Mouse (Mus musculus) embryonic facial prominence, embryonic 11.5 days (tissue): Measurements from ENCODE around the gene Fgfr2. TPM values are rescaled to one million over a fixed set of nuclear protein-coding genes. Genes with fewer than 3 reads are reported as not detected.
A peak's percentile ranks its signal among the peaks of the same experiment; 100 is the strongest.

Experiments
- ATAC-seq: fragments of 200-750 bp; cut with Nextera tagmentation; replicated peaks from 2 replicates; pipeline ENCODE4 v1.8.0; 2017; ENCODE audit warnings: low read depth; ENCODE audit not compliant: insufficient number of reproducible peaks, low FRiP score, low TSS enrichment
- DNase-seq: peaks from one replicate; pipeline ENCODE4 v3.0.0-alpha.2; 2015; ENCODE audit warnings: low spot score
- H3K27ac ChIP-seq: fragments of 300-500 bp; sonication (generic); replicated peaks from 2 replicates; pipeline ENCODE4 v1.5.1; 2014; ENCODE audit warnings: mild to moderate bottlenecking, low read depth, low read length, control low read depth
- H3K27me3 ChIP-seq: fragments of 300-500 bp; sonication (generic); 2 replicates; pipeline ENCODE4 v1.6.1; 2014; ENCODE audit warnings: mild to moderate bottlenecking, low read length, moderate library complexity, mixed read lengths; ENCODE audit not compliant: control insufficient read depth, insufficient read depth
- H3K36me3 ChIP-seq: fragments of 300-500 bp; sonication (generic); replicated peaks from 2 replicates; pipeline ENCODE4 v1.6.1; 2014; ENCODE audit warnings: low read depth, mild to moderate bottlenecking, low read length, moderate library complexity, mixed read lengths; ENCODE audit not compliant: control insufficient read depth, insufficient read depth
- H3K4me1 ChIP-seq: fragments of 300-500 bp; sonication (generic); 2 replicates; pipeline ENCODE4 v1.6.1; 2014; ENCODE audit warnings: low read length, mixed read lengths; ENCODE audit not compliant: control insufficient read depth, insufficient read depth
- H3K4me2 ChIP-seq: fragments of 300-500 bp; sonication (generic); 2 replicates; pipeline ENCODE4 v1.6.1; 2014; ENCODE audit warnings: low read depth, mild to moderate bottlenecking, control low read depth, low read length, moderate library complexity
- H3K4me3 ChIP-seq: fragments of 300-500 bp; sonication (generic); 2 replicates; pipeline ENCODE4 v1.5.1; 2014; ENCODE audit warnings: low read depth, low read length, control low read depth
- H3K9ac ChIP-seq: fragments of 300-500 bp; sonication (generic); replicated peaks from 2 replicates; pipeline ENCODE4 v1.6.1; 2014; ENCODE audit warnings: mild to moderate bottlenecking, control low read depth, low read length
- H3K9me3 ChIP-seq: fragments of 300-500 bp; sonication (generic); replicated peaks from 2 replicates; pipeline ENCODE4 v1.6.1; 2016; ENCODE audit warnings: mild to moderate bottlenecking, low read length, inconsistent platforms, mixed read lengths; ENCODE audit not compliant: control insufficient read depth
- WGBS: fragments of 180-500 bp; shearing (Covaris S2); extraction: QIAGEN DNeasy Blood & Tissue Kit; methylation state at CpG from one replicate; pipeline ENCODE4 v1.1.7; 2014; 5-methylcytosine and 5-hydroxymethylcytosine counted together
- polyA plus RNA-seq: library from polyadenylated mRNA; unstranded; fragments of >200 nt; fragmentation: Nextera tagmentation; extraction: Ambion mirVana; gene quantifications from 2 replicates; pipeline ENCODE4 v1.2.1, GENCODE M21; 2014

The Fgfr2 gene
- polyA plus RNA-seq, 1 experiment from 2014 or later = 75.6 TPM

DNA sequence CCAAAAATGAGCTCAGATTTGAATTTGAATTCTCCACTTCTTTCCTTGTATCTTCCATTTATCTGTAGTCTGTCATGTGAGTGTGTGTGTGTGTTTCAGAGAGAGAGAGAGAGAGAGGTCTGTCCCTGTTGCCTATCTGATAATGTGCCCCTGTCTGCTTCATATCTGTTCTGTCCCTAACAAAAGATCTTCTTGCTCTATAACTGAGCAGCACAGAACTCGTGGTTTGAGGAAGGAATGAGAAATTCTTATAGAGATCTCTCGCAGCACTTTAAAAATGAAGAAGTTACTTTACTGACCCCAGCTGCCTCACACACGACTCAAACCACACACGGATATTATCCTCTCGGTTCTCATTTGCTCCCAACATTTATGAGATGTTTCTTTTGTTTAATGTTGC lies 735.6 kb downstream of the Fgfr2 start:
- no peak overlapping the region for H3K4me3 ChIP-seq
- no peaks in the 10 kb centered on the region for H3K27me3 ChIP-seq
- no peaks in the 10 kb centered on the region; the same call in 1 of the 2 replicates for H3K4me1 ChIP-seq
- no peak for DNase-seq
- no peaks in the 10 kb centered on the region for H3K36me3 ChIP-seq
- no peak overlapping the region for H3K27ac ChIP-seq
- no peak for ATAC-seq
- H3K4me2 ChIP-seq = no peak overlapping the region
- H3K9ac ChIP-seq = no peak overlapping the region
- H3K9me3 ChIP-seq = no peaks in the 10 kb centered on the region
- WGBS = 79% methylated on average over 5 of the region's 5 CpGs

DNA sequence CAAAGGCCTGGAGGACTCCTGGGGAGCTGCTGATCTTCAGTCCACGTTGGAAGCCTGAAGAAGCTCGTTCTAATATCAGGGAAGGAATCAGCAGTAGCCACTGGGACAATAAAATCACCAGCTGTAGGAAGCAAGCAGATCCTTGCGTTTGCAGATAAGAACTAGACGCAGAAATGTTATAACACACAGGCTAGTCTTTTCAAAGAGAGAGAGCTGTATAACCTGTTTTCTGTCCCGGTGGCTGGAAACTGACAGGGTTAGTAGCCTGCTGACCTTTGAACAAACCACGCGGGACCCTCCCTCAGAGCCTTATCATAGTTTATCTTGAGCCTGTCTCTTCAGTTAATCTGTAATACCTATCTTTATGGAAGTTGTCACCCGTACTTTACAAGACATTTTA lies 736.8 kb downstream of the Fgfr2 start:
- H3K36me3 ChIP-seq = no peaks in the 10 kb centered on the region
- DNase-seq (no peak), ATAC-seq (no peak)
- no peaks in the 10 kb centered on the region for H3K27me3 ChIP-seq
- no peaks in the 10 kb centered on the region for H3K9me3 ChIP-seq
- H3K9ac ChIP-seq = no peak overlapping the region
- no peak overlapping the region for H3K27ac ChIP-seq
- no peak overlapping the region for H3K4me3 ChIP-seq
- H3K4me1 ChIP-seq = no peaks in the 10 kb centered on the region; the same call in 1 of the 2 replicates
- no peak overlapping the region for H3K4me2 ChIP-seq
- WGBS = 42% methylated on average over 8 of the region's 8 CpGs

DNA sequence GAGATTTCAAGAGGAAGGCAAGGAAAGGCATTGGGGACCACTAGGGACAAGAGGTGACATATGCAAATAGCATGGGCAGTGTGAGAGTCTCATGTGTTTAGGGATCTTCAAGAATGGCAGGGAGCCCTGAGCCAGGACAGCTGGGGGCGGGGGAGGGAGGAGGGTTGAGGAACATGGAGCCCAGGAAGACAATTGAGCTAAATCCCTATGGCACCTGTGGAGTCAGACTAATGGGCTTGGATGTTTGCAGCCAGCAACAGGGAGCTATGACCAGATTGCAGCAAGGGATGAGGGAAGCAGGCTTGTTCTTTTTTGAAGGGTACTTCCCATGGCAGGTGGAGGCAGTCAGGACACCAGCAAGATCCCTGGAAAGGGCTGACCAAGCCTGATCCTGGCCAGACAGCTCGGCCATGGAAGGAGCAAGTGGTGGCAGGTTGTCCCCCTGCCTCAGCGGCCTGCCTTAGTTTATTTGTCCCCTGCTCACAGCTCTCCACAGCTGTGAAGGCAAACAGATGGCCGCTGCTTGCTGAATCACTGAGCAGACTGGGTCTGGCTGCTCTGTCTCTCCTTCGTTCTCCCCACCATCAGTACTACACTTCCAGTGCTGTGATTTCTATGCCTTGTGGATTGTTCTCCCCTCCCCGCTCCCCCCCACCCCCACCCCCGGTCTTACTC lies 737.6 kb downstream of the Fgfr2 start:
- no peaks in the 10 kb centered on the region; the same call in 1 of the 2 replicates for H3K4me1 ChIP-seq
- ATAC-seq (no peak), DNase-seq (no peak)
- H3K4me3 ChIP-seq = no peak overlapping the region
- H3K27ac ChIP-seq = no peak overlapping the region
- 36% methylated on average over 7 of the region's 7 CpGs for WGBS
- no peaks in the 10 kb centered on the region for H3K36me3 ChIP-seq
- H3K27me3 ChIP-seq = no peaks in the 10 kb centered on the region
- no peak overlapping the region for H3K9ac ChIP-seq
- H3K4me2 ChIP-seq = no peak overlapping the region
- H3K9me3 ChIP-seq = no peaks in the 10 kb centered on the region

DNA sequence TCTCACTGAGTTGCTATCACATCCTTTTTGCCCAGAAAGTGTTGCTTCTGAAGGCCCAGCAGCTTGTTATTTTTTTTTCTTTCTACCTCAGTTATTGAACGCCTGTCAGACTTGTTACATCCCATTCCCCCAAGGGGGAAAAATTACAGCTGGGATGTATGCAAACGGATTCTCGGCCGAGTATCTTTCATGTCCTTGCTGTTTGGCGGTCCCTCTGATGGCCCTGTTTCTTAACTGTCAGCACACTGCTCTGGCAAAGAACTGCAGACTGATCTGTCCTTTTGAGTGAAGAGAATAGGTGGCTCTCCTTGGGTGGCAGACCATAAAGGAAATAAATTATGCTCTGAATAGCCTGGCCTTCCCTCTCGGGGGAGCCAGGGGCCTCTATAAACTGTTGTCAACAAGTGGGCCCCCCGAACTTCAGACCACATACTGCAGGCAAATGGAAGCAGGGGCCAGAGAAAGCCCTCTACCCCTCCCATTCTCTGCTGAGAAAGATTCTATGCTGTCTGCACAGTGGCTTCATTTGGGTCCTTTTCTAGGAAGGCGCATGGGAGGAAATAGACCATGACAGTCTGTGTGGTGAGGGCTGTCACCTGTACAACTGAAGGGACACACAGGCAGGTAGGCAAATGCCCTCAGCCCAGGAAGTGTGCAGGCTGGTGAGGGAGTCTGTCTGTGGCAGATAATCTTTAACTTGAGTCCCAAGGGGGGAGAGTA lies 738.3 kb downstream of the Fgfr2 start:
- H3K9ac ChIP-seq = no peak overlapping the region
- no peaks in the 10 kb centered on the region for H3K36me3 ChIP-seq
- no peak for DNase-seq
- no peak overlapping the region for H3K4me3 ChIP-seq
- no peaks in the 10 kb centered on the region; the same call in 1 of the 2 replicates for H3K4me1 ChIP-seq
- ATAC-seq = no peak
- no peaks in the 10 kb centered on the region for H3K27me3 ChIP-seq
- WGBS = 34% methylated on average over 8 of the region's 8 CpGs
- no peak overlapping the region for H3K27ac ChIP-seq
- no peak overlapping the region for H3K4me2 ChIP-seq
- no peaks in the 10 kb centered on the region for H3K9me3 ChIP-seq

DNA sequence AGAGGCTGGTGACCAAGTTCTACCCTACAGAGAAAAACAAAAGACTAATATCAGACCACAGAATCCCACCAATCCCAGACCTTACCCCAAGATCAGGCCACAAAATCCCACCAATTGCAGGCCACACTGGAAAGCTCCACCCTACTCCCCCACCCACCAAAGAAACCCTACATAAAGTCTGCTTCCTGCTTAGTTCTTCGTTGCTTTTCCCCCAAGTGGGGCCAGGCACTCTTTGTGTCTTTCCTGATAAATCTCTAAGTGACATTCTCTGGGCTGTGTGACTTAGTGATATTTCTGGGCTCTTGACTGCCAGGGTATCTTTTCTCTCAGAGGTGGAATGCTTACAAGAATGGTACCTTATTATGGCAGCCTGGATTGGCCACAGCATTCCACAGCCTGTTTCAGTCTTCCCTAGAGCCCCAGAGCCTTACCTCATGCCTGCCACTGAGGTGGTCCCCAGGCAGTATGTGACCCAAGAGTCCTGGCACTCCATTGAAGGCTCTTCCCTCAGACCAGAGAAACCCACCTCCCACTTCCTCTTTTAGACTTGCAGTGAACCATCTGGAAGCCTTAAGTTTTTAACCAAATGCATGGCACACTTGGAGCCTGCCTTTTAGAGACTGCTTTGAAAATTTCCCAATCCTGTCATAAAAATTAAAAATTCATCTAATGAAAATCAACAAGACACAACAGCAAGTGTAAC lies 742.4 kb downstream of the Fgfr2 start:
- no peak overlapping the region for H3K27ac ChIP-seq

DNA sequence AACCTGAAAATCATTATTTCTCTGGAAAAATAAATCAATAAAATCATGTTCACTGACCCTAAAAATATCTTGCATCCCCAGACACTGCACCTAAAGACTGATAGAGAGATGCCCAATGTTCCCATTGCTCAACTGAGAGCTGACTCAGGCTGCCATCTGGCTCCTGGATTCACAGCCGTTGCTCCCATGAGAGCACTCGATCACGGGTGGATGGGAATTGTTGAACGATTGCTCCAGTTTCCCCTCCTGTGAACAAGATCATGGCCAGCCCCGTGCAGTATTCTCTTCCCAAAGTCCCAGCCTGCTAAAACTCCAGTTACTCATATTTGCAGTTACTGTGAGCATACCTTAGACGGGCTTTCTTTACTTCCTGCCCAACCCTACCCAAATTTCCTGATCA lies 745.2 kb downstream of the Fgfr2 start:
- WGBS = 73% methylated on average over 6 of the region's 6 CpGs
- DNase-seq (no peak), ATAC-seq (no peak)
- Histone ChIP-seq H3K27ac (no peak overlapping the region), H3K36me3 (no peaks in the 10 kb centered on the region), H3K4me1 (no peaks in the 10 kb centered on the region; the same call in 1 of the 2 replicates), H3K4me2 (no peak overlapping the region), H3K4me3 (no peak overlapping the region), H3K9ac (no peak overlapping the region), H3K27me3 (no peaks in the 10 kb centered on the region), H3K9me3 (no peaks in the 10 kb centered on the region)

More for the DNA sequence above, 742.4 kb downstream of the Fgfr2 start:
- no peak for DNase-seq
- Histone ChIP-seq H3K4me1 (no peaks in the 10 kb centered on the region), H3K4me3 (no peak overlapping the region), H3K9me3 (no peaks in the 10 kb centered on the region), H3K9ac (no peak overlapping the region), H3K27me3 (no peaks in the 10 kb centered on the region), H3K4me2 (no peak overlapping the region), H3K36me3 (no peaks in the 10 kb centered on the region)
- no peak for ATAC-seq
- 70% methylated on average over 1 of the region's 1 CpGs for WGBS

DNA sequence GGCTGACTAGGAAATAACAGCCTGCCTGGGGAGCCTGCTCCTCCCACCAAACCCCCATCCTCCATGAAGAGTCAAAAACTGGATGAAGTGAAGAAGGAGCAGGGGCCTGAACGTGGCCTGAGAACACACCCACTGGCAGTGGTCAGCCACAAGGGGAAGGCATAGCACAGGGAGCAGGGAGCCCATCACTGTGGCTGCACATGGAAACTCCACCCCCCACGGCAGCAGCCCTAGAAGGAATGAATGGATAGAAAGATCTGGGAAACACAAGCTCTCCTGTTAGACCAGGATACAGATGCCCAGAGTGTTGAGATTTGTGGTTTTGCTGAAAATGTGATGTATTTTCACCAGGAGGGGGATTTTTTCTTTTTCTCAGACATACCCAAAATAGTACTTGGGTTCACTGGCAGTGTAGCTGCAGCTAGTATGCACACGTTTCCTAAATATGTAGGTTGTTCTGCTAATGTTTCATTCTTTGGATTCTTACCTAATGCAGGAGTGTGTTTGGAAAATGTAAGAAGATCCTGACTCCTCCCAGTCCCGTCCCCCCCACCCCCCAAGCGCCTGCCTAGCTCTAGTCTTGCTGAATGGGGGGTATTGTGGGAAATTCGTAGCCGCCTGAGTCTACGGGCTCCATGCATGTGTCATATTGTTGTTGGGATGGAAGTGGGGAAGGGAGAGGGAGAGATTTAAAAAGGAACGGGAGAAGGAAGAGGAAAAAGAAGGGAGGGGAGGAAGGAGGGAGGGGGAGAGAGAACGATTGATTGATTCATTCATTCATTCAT lies 749.4 kb downstream of the Fgfr2 start:
- DNase-seq (no peak), ATAC-seq (0 out of 2 replicates have a peak, but pooled peaks have one; percentile 48)
- no peak overlapping the region for H3K4me3 ChIP-seq
- H3K4me2 ChIP-seq = no peak overlapping the region
- no peaks in the 10 kb centered on the region; the same call in 1 of the 2 replicates for H3K4me1 ChIP-seq
- no peaks in the 10 kb centered on the region for H3K36me3 ChIP-seq
- no peak overlapping the region for H3K9ac ChIP-seq
- no peak overlapping the region for H3K27ac ChIP-seq
- H3K9me3 ChIP-seq = no peaks in the 10 kb centered on the region
- 49% methylated on average over 10 of the region's 10 CpGs for WGBS
- H3K27me3 ChIP-seq = no peaks in the 10 kb centered on the region
